Mouse (Mus musculus) hindbrain, embryonic 13.5 days (tissue): ENCODE measurements around the gene Fat3. TPM values are rescaled to one million over a fixed set of nuclear protein-coding genes. Genes with fewer than 3 reads are reported as not detected.

ENCODE experiments used
- ATAC-seq: fragments of 200-750 bp; cut with Nextera tagmentation; 2 replicates; pipeline ENCODE4 v1.8.0; 2017; ENCODE audit warnings: moderate TSS enrichment; ENCODE audit not compliant: low FRiP score
- H3K27ac ChIP-seq: fragments of 300-500 bp; sonication (generic); 2 replicates; pipeline ENCODE4 v1.5.1; 2015; ENCODE audit warnings: inconsistent platforms, mild to moderate bottlenecking, moderate library complexity
- H3K27me3 ChIP-seq: fragments of 300-500 bp; sonication (generic); 2 replicates; pipeline ENCODE4 v1.6.1; 2015; ENCODE audit warnings: mild to moderate bottlenecking, inconsistent platforms
- H3K36me3 ChIP-seq: fragments of 300-500 bp; sonication (generic); 2 replicates; pipeline ENCODE4 v1.6.1; 2015; ENCODE audit warnings: mild to moderate bottlenecking, inconsistent platforms
- H3K4me1 ChIP-seq: fragments of 300-500 bp; sonication (generic); replicated peaks from 2 replicates; pipeline ENCODE4 v1.6.1; 2015; ENCODE audit warnings: inconsistent platforms
- H3K4me2 ChIP-seq: fragments of 300-500 bp; sonication (generic); 2 replicates; pipeline ENCODE4 v1.6.1; 2015; ENCODE audit warnings: inconsistent platforms, mild to moderate bottlenecking, moderate library complexity
- H3K4me3 ChIP-seq: fragments of 300-500 bp; sonication (generic); 2 replicates; pipeline ENCODE4 v1.5.1; 2015; ENCODE audit warnings: mild to moderate bottlenecking, inconsistent platforms
- H3K9ac ChIP-seq: fragments of 300-500 bp; sonication (generic); 2 replicates; pipeline ENCODE4 v1.6.1; 2015; ENCODE audit warnings: mild to moderate bottlenecking, inconsistent platforms
- H3K9me3 ChIP-seq: fragments of 300-500 bp; sonication (generic); 2 replicates; pipeline ENCODE4 v1.6.1; 2016; ENCODE audit warnings: inconsistent platforms
- WGBS: fragments of 180-500 bp; shearing (Covaris S2); methylation state at CpG from one replicate; pipeline ENCODE4 v1.1.7; 2015; 5-methylcytosine and 5-hydroxymethylcytosine counted together
- polyA plus RNA-seq: library from polyadenylated mRNA; unstranded; fragments of >200 nt; fragmentation: Nextera tagmentation; extraction: Ambion mirVana; gene quantifications from 2 replicates; pipeline ENCODE4 v1.2.1, GENCODE M21; 2015

Gene Fat3
- polyA plus RNA-seq, 1 experiment from 2014 or later, result 12.8 TPM

GRCm38 (mm10) chr9:15941818-15942217, 559.3 kb downstream of the Fat3 start:
- 91% methylated on average over 2 of the region's 2 CpGs for WGBS

DNA sequence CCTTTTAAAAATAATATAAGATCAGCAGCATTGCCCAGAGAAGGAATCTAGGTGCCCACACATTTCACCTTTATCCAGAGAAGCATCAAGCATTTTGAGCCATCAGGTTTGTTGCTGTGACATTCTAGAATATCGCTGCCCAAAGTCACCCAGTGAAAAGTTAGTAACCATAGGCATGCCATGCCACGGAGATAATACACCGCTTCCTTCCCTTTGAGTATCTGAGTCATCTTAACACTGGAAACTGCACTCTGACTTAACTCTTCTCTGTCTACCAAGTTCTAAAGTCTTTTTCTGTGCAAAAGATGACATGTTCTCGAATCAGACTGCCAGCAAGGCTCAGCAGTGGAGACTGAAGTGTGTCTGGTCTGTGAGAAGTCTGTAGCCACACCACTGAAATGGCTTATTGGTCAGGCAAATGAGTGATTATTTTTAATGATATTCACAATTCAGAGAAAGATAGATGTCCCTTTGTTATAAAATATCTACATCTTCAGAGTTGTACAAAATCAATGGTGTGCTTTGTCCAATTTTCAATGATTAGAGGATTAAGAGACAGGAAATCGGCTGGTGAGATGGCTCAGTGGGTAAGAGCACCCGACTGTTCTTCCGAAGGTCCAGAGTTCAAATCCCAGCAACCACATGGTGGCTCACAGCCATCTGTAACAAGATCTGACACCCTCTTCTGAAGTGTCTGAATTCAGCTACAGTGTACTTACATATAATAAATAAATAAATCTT, 560.0 kb downstream of the Fat3 start:
- Histone ChIP-seq H3K27me3 (no peaks in the 10 kb centered on the region), H3K9me3 (no peaks in the 10 kb centered on the region), H3K4me2 (no peak overlapping the region), H3K27ac (no peak overlapping the region), H3K4me3 (no peak overlapping the region), H3K9ac (no peak overlapping the region), H3K36me3 (peaks cover 10% of the 10 kb centered on the region), H3K4me1 (peaks cover 8% of the 10 kb centered on the region; the same call in 1 of the 2 replicates)
- ATAC-seq, result no peak
- 89% methylated on average over 7 of the region's 7 CpGs for WGBS

More at GRCm38 (mm10) chr9:15941818-15942217, 559.3 kb downstream of the Fat3 start:
- H3K4me3 ChIP-seq, result no peak overlapping the region
- no peak for ATAC-seq
- no peaks in the 10 kb centered on the region for H3K27me3 ChIP-seq
- H3K4me2 ChIP-seq, result no peak overlapping the region
- H3K27ac ChIP-seq, result no peak overlapping the region
- H3K9ac ChIP-seq, result no peak overlapping the region
- no peaks in the 10 kb centered on the region for H3K9me3 ChIP-seq
- peaks cover 8% of the 10 kb centered on the region; the same call in 1 of the 2 replicates for H3K4me1 ChIP-seq
- H3K36me3 ChIP-seq, result peaks cover 11% of the 10 kb centered on the region

DNA sequence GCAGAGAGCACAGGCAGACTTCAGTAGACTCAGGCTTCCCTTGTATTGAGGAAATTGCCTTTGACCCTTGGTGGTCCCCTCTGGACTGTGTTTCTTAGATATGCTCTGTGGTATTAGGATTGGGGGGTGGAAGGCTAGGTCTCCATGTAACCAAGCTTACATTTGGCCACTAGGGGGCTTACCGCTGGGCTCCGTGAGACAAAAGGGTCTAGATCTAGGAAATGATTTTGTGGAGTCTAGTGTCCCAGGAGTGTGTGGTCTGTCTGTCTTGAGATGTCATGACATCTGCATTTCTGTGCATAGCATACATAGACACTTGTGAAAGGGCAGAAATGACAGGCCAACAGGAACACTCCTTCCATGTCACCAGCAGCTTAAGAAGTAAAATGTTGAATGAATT, 561.5 kb downstream of the Fat3 start:
- WGBS, result 57% methylated on average over 2 of the region's 2 CpGs
- ATAC-seq, result no peak
- H3K9ac ChIP-seq, result no peak overlapping the region

GRCm38 (mm10) chr9:15937837-15938514, 563.1 kb downstream of the Fat3 start:
- no peak overlapping the region for H3K4me2 ChIP-seq
- no peak for ATAC-seq
- H3K27me3 ChIP-seq, result no peaks in the 10 kb centered on the region
- WGBS, result 73% methylated on average over 28 of the region's 28 CpGs
- no peak overlapping the region for H3K9ac ChIP-seq
- H3K9me3 ChIP-seq, result no peaks in the 10 kb centered on the region
- no peak overlapping the region for H3K4me3 ChIP-seq
- H3K27ac ChIP-seq, result no peak overlapping the region
- no peaks in the 10 kb centered on the region for H3K4me1 ChIP-seq
- H3K36me3 ChIP-seq, result peaks cover 14% of the 10 kb centered on the region

More for the DNA sequence above, 561.5 kb downstream of the Fat3 start:
- Histone ChIP-seq H3K27ac (no peak overlapping the region), H3K36me3 (peaks cover 14% of the 10 kb centered on the region), H3K4me3 (no peak overlapping the region), H3K9me3 (no peaks in the 10 kb centered on the region), H3K27me3 (no peaks in the 10 kb centered on the region), H3K4me2 (no peak overlapping the region), H3K4me1 (peaks cover 8% of the 10 kb centered on the region; the same call in 1 of the 2 replicates)

DNA sequence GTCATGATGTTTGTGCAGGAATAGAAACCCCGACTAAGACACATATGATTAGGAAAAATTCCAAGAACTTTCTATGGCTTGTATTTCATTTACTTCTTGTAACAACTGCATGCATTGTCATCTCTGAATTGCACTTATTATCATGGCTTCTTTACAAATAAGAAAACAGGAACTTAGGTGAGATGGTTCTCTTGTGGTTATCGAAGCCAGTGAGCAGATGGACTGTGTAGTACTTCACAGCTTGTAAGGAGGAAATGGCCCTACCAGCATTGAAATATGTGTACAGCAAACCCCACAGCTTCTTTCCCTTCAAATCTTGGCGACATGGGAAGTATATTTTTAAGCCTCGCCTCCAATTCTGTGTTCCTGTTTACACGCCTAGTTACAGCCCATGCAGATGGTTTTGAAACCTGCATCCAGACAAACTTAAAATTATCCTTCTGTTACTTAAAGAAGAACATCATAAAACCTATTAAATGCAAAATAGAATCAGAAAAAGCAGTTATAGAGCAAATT, 570.1 kb downstream of the Fat3 start:
- Histone ChIP-seq H3K4me3 (no peak overlapping the region), H3K4me2 (no peak overlapping the region), H3K4me1 (no peaks in the 10 kb centered on the region), H3K9me3 (no peaks in the 10 kb centered on the region), H3K27ac (no peak overlapping the region), H3K9ac (no peak overlapping the region), H3K27me3 (no peaks in the 10 kb centered on the region), H3K36me3 (0 out of 2 replicates have a peak, but pooled peaks cover 3% of the 10 kb centered on the region)
- 94% methylated on average over 5 of the region's 5 CpGs for WGBS
- no peak for ATAC-seq

DNA sequence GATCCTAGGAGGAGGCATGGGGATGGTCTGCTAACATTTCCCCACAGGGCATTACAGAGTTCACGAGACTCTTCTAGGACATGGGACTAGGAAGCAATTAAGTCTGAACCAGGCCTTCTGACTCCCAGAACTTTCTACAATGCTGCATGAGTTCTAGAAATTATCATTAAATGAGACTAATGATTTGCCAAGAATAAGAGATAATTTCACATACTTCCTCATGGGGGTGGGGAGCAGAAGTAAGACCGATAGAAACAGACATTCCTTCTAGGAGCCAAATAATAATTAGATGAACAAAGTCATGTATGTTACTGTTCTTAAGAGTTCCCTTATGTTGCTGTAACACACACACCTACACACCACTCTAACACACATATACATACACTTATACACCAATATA, 572.8 kb downstream of the Fat3 start:
- no peaks in the 10 kb centered on the region for H3K36me3 ChIP-seq
- H3K9me3 ChIP-seq, result no peaks in the 10 kb centered on the region

DNA sequence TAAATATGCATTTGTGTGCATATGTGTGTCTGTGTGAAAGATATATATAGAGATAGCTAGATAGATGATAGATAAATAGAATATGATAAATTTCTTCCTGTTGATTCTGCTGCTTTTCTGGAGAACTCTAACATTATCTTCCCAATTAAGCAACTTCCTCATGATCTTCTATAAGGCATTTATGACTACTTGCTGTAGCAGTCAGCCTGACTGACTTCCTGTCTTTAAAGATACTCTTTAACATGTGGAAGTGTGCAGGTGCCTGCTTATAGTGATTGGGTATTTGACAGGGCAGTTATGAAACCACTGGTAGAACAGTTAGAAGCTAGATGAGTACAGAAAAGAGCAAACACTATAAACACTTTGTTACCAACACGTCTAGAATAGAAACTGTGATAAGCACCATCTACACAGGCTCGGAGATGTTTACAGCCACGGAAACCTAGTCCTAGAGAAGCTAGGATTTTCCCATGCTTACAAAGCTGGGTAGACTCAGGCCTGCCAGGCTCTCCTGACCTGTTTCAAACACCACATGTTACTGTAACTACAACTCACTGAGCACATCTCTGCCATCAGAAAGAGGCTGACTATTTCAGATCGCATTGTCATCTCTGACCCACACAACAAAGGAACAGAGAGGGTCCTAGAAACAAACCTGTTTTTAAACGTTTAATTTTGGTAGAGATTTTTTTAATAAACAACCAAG, 573.6 kb downstream of the Fat3 start:
- no peak for ATAC-seq
- Histone ChIP-seq H3K4me3 (no peak overlapping the region), H3K4me2 (no peak overlapping the region), H3K27ac (no peak overlapping the region), H3K9ac (no peak overlapping the region), H3K9me3 (no peaks in the 10 kb centered on the region), H3K27me3 (no peaks in the 10 kb centered on the region), H3K36me3 (peaks cover 3% of the 10 kb centered on the region), H3K4me1 (no peaks in the 10 kb centered on the region)
- 87% methylated on average over 5 of the region's 5 CpGs for WGBS

More for the DNA sequence above, 572.8 kb downstream of the Fat3 start:
- Histone ChIP-seq H3K4me2 (no peak overlapping the region), H3K27me3 (no peaks in the 10 kb centered on the region), H3K27ac (no peak overlapping the region), H3K9ac (no peak overlapping the region), H3K4me3 (no peak overlapping the region), H3K4me1 (no peaks in the 10 kb centered on the region)
- no peak for ATAC-seq
- WGBS, result 93% methylated on average over 2 of the region's 2 CpGs

DNA sequence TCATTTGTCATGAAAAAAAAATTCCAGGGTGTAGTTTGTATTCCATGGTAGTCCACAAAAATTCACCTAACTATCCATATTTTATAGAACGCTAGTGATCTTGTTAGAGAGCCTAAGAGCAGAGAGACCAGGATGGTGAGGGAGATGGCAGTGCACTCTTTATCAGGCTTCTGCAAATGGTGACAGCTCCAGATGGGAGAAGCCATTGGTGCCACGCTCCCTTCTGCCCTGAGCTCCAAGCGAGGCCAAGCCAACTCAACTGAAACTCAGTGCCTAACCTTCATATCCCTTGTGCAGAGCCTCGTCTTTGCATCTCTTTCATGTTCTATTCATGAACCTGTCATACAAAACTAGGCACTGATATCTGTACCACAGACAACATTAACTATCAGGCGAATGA, 575.8 kb downstream of the Fat3 start:
- Histone ChIP-seq H3K9ac (no peak overlapping the region), H3K4me3 (no peak overlapping the region), H3K36me3 (peaks cover 8% of the 10 kb centered on the region), H3K27me3 (no peaks in the 10 kb centered on the region), H3K9me3 (no peaks in the 10 kb centered on the region), H3K27ac (no peak overlapping the region), H3K4me1 (peaks cover 7% of the 10 kb centered on the region), H3K4me2 (no peak overlapping the region)
- ATAC-seq, result no peak
- WGBS, result 87% methylated on average over 5 of the region's 5 CpGs

DNA sequence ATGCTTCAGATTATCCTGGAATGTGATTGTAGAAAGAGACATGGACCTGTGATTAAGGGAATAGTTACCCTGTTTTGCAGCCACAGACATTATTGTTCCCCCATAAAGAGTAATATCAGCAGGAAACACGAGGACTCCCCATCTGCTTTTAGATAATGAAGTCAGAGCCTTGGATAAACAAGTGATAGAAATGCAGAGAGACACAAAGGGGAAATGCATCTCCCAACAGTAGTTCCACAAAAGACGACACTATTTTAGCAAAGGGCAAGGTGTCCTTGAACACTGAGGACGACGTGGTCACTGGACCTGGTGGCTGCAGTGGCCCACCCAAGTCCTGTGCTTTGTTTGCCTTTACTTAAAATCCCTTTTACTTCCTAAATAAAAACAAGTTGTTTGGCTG, 580.8 kb downstream of the Fat3 start:
- no peak for ATAC-seq
- no peak overlapping the region for H3K4me3 ChIP-seq
- H3K27ac ChIP-seq, result peak overlapping the region; percentile 2; the same call in 1 of the 2 replicates
- WGBS, result 71% methylated on average over 4 of the region's 4 CpGs
- H3K9me3 ChIP-seq, result no peaks in the 10 kb centered on the region
- no peaks in the 10 kb centered on the region for H3K27me3 ChIP-seq
- H3K4me1 ChIP-seq, result peaks cover 9% of the 10 kb centered on the region
- no peak overlapping the region for H3K9ac ChIP-seq
- peaks cover 29% of the 10 kb centered on the region for H3K36me3 ChIP-seq
- no peak overlapping the region for H3K4me2 ChIP-seq

DNA sequence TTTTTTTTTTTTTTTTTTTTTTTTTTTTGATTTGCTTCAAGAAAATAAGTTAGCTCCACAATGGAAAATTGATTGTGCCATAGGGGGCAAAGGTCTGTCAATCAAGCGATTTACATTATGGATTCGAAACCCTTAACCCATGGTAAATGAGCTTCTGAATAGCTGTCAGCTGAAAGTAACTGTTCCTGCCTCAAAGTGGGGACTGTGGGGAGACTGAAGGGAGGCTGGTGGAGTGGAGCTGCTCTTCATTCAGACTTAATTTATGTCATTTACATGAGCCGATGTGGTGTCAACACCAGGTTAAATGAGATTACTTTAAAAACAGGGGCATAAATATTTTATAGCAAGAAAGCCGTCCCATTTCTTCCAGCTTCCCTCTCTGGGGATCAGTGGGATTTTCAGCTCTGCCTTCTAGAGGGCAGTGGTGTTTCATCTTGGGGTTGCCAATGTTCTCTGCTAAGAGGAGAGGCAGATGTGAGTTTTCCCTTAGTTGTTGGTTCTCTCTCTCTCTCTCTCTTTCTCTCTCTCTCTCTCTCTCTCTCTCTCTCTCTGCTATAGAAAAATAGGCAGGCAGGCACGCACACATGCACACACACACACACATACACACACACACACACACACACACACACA, 581.6 kb downstream of the Fat3 start:
- Histone ChIP-seq H3K4me3 (no peak overlapping the region), H3K9me3 (no peaks in the 10 kb centered on the region), H3K27me3 (no peaks in the 10 kb centered on the region), H3K36me3 (peaks cover 36% of the 10 kb centered on the region), H3K27ac (no peak overlapping the region), H3K4me1 (peaks cover 9% of the 10 kb centered on the region), H3K9ac (no peak overlapping the region), H3K4me2 (no peak overlapping the region)
- no peak for ATAC-seq
- 51% methylated on average over 5 of the region's 5 CpGs for WGBS

GRCm38 (mm10) chr9:15916600-15916999, 584.5 kb downstream of the Fat3 start:
- H3K36me3 ChIP-seq, result peaks cover 33% of the 10 kb centered on the region
- H3K4me1 ChIP-seq, result peaks cover 9% of the 10 kb centered on the region
- H3K9ac ChIP-seq, result no peak overlapping the region
- no peak for ATAC-seq
- no peak overlapping the region for H3K4me2 ChIP-seq
- no peak overlapping the region for H3K4me3 ChIP-seq
- no peaks in the 10 kb centered on the region for H3K9me3 ChIP-seq
- H3K27me3 ChIP-seq, result no peaks in the 10 kb centered on the region
- H3K27ac ChIP-seq, result no peak overlapping the region

GRCm38 (mm10) chr9:15912735-15913134, 588.4 kb downstream of the Fat3 start:
- Histone ChIP-seq H3K27me3 (no peaks in the 10 kb centered on the region), H3K36me3 (peaks cover 24% of the 10 kb centered on the region), H3K27ac (no peak overlapping the region), H3K4me1 (no peaks in the 10 kb centered on the region), H3K4me3 (no peak overlapping the region), H3K4me2 (no peak overlapping the region), H3K9ac (no peak overlapping the region), H3K9me3 (no peaks in the 10 kb centered on the region)
- ATAC-seq, result no peak
- WGBS, result 36% methylated on average over 1 of the region's 1 CpGs
